Mouse (Mus musculus): ENCODE results near the gene Yeats2. TPM values are rescaled to one million over a fixed set of nuclear protein-coding genes. Genes with fewer than 3 reads are reported as not detected.

The Yeats2 gene
- 12.5 TPM for polyA plus RNA-seq (2014; fragmentation: Illumina TruSeq; extraction: RNeasy Lipid Tissue Mini Kit (QIAGEN cat#74804); ENCODE audit: low read depth, low replicate concordance)

DNA sequence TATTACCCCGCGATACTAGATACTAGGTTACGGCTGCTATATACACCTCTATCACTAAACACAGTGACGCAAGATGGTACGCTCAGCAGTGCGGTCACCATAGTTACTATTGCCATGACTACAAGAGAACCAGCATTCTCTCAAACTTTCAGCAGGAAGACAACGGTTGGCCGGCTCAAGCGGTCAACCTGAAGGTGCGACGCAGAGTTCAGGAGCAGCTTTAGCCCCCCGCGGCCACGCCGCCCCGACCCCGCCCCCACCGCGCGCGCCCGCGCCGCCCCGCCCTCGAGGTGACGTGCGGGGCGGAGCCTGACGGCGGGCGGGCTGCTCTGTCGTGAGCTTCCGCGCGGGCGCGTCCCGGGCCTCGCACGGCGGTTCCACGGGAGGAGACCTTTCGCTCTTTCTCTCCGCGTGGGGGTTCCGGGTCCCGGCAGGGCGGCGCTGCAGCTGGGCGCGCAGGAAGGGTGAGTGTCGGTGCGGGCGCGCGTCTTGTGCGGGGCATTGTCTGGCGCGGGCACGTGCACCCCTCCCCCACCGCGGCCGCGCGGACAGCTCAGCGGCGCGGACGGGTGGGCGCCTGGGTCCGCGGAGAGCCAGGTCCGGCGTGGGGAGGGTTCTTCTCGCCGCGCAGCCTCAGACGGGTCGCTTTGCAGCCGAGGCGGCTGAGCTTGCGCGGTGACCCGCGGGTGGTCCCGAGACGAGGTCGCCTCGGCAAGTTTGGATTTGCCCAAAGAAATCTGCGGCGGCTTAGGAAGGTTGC is at the start of gene Yeats2:
Gene Yeats2, plus strand, starts transcription at position 292 of the 760 bp plus-strand sequence.

DNA sequence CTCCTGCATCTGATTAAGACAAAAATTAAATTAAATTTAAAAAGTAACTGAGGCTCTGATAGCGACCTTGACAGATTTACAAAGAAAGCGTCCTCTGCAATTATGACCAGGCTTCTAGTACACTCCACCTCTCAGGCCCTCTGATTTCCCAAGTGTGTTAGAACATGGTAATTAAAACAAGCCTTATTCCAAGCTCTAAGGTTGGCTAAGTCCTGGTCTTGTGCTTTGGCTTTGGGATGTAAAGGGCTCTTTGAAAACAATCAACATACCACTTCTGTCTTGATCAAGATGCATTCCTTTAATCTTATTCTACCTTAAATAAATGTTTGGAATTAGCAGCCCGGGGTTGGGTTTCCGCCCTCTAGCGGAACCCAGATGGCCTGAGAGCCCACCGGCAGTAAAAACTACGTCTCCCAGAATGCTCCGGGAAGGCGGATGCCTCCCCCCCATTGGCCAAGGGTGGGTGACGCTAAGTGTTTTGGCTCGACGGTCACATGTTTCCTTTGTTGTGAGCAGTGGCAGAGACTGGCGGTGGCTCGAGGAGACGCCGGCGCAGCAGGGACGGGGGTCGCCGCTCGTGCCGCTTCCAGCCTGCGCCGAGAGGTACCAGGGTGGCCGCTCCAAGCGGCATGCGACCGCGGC is 43.7 kb upstream of the Yeats2 start, which contains the start of gene Klhl24:
Gene Klhl24, plus strand, starts transcription at position 474 of the 642 bp plus-strand sequence.

DNA sequence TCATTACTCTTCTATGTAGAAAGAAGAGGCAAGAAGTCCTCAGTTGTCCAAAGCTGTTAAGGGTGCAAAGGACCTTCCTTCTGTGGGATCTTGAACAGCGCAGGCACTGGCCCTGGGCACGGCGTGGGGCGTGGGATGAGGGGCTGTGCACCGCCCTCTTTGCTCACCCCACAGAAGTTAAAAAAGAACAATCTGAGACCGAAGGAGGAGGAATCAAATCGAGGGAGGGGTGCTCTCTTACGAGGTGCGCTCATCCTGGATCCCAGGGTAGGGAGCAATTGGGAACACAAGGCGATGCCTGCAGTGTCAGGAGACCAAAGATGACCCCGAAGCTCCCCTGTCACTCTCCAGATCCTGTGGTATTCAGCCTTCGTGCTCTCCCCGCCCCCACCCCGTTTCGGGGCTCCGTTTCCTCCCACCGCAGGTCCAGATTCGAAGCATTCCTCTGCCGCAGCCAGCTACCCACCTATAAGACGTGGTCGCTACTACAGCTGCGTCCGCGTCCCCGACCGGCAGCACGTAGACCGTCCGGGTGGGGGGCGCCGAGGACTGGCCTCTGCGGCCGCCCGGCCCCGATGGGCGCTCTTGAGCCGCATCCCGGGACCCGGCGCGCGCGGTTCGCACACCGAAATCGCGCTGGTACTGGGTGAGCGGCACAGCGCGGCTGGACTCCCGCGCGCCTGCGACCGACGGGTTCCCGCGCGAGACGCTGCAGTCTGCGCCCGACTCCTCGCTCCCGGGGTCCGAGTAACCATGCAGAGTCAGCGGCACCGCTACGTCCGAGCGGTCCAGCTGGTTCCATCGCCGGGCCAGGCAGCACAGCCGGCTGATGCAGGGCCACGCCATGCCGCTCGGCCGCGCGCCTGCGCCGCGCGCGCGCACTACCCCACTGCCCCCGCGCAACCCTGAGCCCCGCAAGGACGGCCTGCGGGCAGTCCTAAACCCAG is 99.9 kb downstream of the Yeats2 start, which contains the start of gene Map6d1:
Gene Map6d1, minus strand, starts transcription at position 891 of the 947 bp plus-strand sequence.

Other genes starting within 250 kb of the Yeats2 start
- gene Klhl6, start 158.0 kb upstream of the Yeats2 start, polyA plus RNA-seq (2014; fragmentation: Illumina TruSeq; extraction: RNeasy Lipid Tissue Mini Kit (QIAGEN cat#74804); ENCODE audit: low read depth, low replicate concordance) = 0.45 TPM
- 94.7 TPM for gene Klhl24, start 43.5 kb upstream of the Yeats2 start, polyA plus RNA-seq (2014; fragmentation: Illumina TruSeq; extraction: RNeasy Lipid Tissue Mini Kit (QIAGEN cat#74804); ENCODE audit: low read depth, low replicate concordance)
- 1.0 TPM for gene Map6d1, start 100.3 kb downstream of the Yeats2 start, polyA plus RNA-seq (2014; fragmentation: Illumina TruSeq; extraction: RNeasy Lipid Tissue Mini Kit (QIAGEN cat#74804); ENCODE audit: low read depth, low replicate concordance)
- 72.8 TPM for gene Parl, start 161.3 kb downstream of the Yeats2 start, polyA plus RNA-seq (2014; fragmentation: Illumina TruSeq; extraction: RNeasy Lipid Tissue Mini Kit (QIAGEN cat#74804); ENCODE audit: low read depth, low replicate concordance)
- gene Cyp2ab1, start 184.3 kb downstream of the Yeats2 start, polyA plus RNA-seq (2014; fragmentation: Illumina TruSeq; extraction: RNeasy Lipid Tissue Mini Kit (QIAGEN cat#74804); ENCODE audit: low read depth, low replicate concordance) = not detected

Measured in testis, adult 10 weeks (tissue).